Mouse (Mus musculus): ENCODE measurements around the gene Nek4. TPM values are rescaled to one million over a fixed set of nuclear protein-coding genes. Genes with fewer than 3 reads are reported as not detected.

The Nek4 gene
- total RNA-seq (2015) (4.3 and 4.9 TPM in 2 replicates), total RNA-seq (2017) (5.2 and 7.6 TPM in 2 replicates)

DNA sequence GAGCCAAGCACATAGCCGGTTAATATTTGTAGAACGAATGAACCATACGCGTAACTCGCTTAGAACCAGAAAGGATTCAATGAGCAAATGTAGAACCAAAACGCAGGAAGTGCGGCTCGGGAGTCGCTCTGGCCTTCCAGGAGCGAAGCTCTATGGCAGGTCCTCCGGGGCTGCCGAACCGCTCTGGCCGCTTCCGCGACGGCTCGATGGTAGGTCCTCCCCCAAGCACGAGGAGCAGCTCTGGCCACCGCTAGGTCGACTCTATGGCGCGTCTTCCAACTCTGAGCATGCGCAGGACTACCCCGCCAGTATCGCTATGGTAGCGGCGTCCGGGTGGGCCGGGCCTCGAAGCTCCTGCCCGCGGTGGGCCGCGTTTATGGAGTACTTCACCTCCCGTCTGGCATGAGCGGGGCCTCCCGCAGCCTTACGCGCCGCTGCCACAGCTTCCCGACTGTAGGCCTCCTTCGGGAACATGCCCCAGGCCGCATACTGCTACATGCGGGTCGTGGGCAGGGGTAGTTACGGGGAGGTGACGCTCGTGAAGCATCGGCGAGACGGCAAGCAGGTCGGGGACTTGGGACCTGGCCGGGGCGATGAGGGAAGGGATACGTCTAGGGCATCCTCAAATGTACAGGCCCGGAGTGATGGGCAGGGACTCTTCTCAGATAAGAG is at the start of gene Nek4:
Nek4 (plus strand) TSS at position 224 of the 672 bp plus-strand sequence.
- ATAC-seq (ENCODE audit: poor library complexity, severe bottlenecking) = peak; percentile 100

DNA sequence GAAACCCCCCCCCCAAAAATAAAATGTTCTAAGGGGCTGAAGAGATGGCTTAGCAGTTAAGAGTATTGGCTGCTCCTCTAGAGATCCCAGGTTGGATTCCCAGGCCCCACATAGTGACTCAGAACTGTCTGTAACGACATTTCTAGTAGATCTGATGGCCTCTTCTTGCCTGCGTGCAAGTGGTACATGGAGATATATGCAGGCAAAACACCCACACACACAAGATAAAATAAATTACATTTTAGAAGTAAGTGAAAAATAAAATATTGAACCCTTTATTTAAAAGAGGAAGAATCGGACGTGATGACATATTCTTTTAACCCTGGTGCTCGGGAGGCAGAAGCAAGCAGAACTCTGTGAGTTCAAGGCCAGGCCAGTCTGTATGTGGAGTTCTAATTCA is 48.5 kb upstream of the Nek4 start:
- no peak for ATAC-seq (ENCODE audit: poor library complexity, severe bottlenecking)

DNA sequence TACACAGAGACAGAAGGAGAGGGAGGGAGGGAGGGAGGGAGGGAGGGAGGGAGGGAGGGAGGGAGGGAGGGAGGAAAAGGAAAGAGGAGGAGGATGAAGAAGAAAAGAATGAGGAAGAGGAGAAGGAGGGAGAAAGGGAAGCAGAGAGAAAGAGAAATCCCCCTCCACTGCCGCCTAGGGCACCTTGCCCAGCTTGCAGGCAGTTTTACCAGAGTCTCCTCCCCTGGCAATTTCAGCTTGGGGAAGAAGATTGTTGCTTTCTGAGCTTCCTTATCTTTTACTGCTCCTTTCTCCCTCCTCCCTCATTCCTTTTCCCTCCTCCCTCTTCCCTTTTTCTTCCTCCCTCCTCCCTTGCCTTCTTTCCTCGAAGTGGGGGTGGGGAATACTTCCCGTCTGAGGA is 48.1 kb upstream of the Nek4 start:
- ATAC-seq (ENCODE audit: poor library complexity, severe bottlenecking) = no peak

DNA sequence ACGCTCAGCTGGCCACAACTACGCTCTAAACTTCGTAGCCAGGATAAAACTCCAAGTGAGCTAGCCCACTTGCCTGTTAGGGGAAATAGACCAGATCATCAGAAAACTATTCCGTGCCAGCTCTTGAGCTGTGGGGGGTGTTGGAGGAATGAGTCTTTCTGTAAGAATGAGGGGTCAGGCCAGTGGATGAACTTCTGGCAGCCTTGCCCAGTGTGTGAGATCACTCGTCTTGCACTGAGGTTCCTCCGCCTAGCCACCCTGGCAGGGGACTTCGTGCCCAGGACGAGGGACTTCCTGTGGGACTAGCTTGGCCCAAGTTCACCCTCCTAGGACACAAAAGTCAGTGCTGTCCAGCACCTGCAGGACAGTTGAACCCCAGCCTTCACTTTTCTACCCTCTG is 46.9 kb upstream of the Nek4 start:
- ATAC-seq (ENCODE audit: poor library complexity, severe bottlenecking) = no peak

DNA sequence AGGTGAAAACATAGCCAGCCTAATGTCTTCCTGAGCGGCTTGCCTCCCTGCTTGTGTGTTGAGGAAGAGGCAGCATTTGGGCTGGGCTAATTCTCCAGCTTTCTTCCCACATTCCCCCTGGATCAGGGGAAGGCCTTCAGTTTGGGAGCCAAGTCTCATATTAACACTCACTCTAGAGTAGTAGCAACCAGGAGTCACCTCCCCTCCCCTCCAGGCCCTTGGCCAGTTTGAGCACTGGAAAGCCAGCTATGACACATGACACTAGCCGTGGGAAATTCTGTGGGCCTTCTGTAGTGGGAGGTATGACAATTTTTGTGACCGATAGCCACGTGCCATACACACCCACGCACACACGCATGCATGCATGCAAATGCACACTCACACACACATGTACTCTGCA is 45.2 kb upstream of the Nek4 start:
- ATAC-seq (ENCODE audit: poor library complexity, severe bottlenecking) = no peak

DNA sequence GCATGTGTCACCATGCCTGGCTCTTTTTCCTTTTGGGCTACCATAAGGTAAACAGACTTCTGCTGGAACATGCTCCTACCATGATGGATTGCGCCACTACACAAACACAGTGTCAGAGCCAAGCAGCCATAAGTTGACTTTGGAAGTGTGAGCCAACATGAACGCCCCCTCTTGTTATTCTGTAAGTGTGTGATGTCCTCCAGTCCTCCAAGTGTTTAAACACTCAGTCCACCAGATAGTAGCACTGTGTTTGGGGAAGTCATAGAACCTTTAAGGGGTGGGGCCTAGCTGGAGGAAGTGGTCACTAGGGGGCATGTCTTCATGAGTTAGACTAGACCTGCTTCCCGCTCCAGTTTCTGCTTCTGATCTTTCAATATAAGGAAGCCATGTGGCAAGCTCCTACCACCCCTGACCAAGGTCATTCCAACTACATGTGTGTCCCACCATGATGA is 43.3 kb upstream of the Nek4 start:
- ATAC-seq (ENCODE audit: poor library complexity, severe bottlenecking) = peak; percentile 99

DNA sequence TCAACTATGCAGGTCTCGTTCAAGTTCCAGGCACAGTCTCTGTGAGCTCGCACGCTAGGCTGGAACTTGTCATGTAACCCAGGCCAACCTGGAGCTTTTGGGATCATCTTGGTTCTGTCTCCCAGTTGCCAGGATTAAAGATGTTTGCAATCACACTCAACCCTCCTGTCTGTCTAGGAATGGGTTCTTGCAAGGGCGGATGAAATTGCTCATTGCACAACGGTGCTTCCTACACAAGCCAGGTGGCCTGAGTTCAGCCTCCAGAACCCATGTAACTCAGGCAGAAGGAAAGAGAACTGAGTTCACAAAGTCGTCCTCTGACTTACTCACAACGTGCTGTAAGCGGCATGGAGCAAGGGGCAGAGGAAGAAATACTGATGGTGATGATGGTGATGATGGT is 40.0 kb upstream of the Nek4 start:
- ATAC-seq (ENCODE audit: poor library complexity, severe bottlenecking) = no peak

DNA sequence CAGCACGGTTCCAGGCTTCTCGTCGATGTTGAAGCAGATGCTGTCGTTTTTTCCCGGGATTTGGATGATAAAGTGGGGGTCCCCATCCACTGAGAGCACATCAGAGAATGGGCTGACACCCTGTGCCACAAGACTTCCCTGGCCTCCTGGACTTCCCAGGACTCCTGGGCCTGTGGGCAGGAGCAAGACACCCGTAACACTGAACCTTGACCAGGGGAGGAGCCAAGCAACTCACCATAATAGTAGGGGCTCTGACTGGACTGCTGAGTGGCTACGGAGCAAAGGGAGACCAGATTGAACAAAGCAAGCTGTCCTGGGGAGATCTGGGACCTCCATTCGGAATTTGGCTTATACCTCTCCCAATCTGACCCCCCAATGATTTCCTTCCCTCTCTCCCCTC is 38.5 kb upstream of the Nek4 start:
- ATAC-seq (ENCODE audit: poor library complexity, severe bottlenecking) = no peak

DNA sequence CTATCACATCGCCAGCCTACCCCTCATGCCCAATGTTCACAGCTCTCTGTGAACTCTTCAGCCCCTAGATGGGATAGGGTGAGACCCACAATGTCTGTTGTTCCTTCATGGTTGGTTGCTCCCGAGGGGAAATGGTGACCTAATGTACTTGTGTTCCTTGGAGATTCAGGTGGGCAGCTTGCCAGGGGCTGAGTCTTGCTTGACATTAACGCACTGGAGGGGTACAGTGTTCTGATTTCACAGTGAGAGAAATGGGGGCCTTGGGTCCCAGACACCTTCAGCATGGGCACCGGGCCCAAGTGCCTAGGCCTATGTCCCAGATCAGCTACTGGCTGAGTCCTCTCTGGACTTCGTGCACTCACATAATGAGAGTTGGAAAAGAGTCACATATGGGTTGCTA is 37.8 kb upstream of the Nek4 start:
- no peak for ATAC-seq (ENCODE audit: poor library complexity, severe bottlenecking)

DNA sequence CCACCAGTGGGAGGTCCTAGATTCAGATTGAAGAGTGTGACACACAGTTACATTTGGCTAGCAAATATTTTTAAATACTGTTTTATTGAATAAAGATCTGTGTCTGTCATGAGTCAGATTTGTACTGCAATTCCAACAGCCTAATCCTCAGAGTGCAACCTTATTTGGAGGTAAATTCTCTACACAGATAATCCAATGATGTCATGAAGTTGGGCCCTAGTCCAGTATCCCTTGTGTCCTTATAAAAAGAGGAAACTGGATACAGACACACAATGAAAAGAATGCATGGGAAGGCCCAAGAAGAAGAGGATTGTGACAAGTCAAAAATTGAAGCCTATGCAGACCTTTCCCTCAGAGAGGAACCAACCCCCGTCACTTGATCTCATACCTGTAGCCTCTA is 34.7 kb upstream of the Nek4 start:
- no peak for ATAC-seq (ENCODE audit: poor library complexity, severe bottlenecking)

DNA sequence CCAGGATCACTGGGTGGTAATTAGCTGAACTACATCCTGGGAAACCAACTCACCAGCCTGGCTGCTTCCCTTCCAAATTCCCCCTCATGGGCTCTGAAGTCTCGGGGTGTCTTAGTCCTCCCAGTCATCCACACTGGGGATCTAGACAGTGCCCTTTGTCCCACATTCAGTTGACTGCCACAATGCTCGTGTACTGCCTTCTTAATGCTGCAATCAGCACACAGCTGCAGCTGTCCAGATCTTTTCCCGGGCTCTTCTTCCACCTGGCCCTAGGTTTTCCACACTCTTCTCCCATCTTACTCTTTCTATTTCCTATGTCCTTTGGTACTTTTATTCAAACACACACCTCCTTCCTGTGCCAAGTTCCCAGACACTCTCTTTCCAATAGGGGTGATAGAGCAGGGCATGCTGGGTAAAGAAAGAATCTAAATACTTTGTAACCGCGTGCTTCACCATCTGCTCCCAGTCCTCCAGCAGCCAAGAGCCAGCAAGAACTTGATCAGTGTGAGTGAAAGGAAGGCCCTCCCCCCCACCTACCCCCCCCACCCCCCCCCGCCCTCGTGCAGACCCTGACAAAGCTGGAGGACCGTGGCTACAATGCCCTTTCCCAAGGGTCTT is 29.0 kb upstream of the Nek4 start:
- no peak for ATAC-seq (ENCODE audit: poor library complexity, severe bottlenecking)

DNA sequence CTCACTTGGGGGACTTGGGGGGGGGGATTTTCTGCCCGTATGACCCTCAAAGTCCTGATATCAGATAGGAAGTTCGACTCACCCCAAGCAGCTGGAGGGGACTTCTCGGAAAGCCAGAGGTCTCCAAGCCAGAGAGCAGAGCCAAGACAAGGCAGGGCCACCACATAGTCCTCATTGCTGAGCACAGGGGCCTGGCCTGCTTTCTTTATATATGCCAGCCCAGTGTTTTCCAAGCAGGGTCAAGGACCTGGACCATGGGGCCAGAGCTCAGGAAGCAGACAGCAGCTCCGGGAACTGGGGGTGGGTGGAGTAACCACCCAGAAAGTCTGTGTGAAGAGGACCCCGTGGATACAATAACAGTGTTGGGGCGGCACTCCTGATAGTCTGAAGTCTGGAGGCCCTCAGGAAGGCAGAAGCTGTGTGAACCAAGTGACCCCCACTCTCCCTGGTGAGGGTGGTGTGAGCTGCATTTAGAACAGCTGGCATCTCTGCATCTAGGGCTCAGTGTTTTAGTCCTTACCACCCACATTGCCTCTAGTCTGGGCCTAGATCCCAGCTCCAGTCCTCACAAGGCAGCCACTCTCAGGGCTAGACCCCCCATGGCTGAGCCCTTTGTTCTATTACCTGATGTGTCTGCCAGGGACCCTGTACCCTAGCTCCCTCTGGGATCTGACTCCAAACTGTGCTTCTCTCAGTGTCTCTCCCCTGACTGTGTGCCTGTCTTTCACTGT is 27.6 kb upstream of the Nek4 start, which contains the start of gene Itih3:
Itih3 (minus strand) TSS at position 386 of the 731 bp plus-strand sequence.
- ATAC-seq (ENCODE audit: poor library complexity, severe bottlenecking) = no peak

DNA sequence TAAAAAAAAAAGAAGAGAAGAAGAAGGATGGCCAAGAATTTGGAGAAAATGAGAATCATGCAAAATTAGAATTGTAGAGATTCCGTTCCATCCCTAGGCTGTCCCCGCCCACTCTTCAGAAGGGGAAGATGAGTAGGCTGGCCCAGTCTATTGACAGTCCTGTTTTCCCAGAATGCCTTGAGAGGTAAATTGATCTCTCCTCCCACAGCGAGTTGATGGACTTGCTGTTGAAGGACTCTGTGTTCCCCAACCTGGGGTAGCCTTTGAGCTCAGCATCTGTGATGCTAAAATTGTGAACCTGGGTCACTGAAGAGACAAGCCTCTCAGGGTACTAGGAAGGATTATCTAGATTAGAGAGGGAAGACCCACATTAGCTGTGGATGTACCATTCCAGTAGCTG is 25.7 kb upstream of the Nek4 start:
- no peak for ATAC-seq (ENCODE audit: poor library complexity, severe bottlenecking)

DNA sequence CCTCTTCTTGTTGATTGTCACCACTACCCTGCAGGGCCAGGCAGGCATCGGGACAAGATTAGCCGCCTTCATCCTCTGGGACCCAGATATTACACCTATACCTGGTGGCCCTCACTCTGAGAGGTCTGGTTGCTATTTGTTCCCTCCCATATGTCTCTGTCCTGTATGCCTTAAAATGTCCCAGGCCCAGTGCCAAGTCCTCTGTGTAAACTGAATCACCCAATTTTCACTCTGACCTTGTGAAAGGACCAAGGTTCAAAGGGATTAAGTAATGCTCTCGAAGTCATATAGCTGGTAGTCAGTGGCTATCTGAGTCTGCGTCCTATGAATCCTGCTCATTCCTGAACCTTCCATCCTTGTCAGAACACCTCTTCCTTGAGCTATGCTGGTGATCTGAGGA is 20.8 kb upstream of the Nek4 start:
- ATAC-seq (ENCODE audit: poor library complexity, severe bottlenecking) = no peak

DNA sequence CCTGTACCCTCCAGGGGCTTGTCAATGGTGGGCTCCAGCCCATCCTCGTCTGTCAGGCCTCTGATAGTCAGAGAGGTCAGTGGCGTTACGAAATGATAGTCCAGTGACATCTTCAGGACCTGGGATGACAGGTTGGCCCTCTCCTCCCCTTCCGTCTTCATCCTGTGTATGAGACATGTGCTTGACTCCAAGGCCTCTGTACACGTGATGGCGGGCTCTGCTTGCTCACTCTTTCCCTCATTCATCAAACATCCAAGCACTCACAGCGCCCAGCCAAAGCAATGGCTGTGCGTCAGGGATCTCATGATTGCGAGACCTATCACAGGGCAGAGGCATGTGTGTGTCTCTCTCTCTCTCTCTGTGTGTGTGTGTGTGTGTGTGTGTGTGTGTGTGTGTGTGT is 17.8 kb upstream of the Nek4 start:
- no peak for ATAC-seq (ENCODE audit: poor library complexity, severe bottlenecking)

DNA sequence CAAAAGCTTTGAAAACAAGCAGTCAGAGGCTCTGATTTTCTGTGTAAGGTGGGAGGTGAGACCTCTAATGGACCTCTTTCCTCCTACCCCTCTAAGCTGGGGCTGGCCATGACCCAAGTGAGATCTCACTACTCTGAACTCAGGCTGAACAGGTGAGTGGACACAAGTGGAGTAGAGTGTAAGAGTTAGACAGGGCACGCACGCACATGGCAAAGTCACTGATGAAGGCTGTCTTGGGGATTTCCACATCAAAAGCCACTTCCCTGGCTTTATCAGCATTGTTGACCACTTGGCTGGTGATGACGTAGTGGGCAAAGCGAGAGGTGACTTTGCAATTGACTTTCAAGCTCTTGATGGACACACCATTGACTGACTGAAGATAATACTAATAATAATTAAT is 8.9 kb upstream of the Nek4 start:
- 0 out of 2 replicates have a peak, but pooled peaks have one; percentile 33 for ATAC-seq (ENCODE audit: poor library complexity, severe bottlenecking)

DNA sequence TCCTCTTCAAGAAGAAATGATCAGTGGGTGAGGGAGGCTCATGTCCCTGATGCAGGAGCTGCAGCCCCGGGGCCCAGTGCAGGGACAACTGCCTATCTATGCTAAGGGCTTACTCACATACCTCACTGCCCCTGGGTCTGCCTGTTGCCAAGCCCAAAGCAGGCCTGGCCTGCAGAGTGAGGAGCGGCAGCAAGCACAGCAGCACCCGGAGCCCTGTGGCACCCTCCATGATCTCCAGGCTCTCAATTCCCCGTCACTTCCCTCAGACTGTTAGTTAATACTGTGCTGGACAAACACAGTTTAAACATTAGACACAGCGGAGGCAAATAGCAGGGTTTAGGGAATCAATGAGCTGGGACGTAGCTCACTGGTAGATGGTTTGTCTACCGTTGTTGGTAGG is 8.1 kb upstream of the Nek4 start, which contains the start of gene Itih1:
Itih1 (minus strand) TSS at position 252 of the 400 bp plus-strand sequence.
- ATAC-seq (ENCODE audit: poor library complexity, severe bottlenecking) = no peak

DNA sequence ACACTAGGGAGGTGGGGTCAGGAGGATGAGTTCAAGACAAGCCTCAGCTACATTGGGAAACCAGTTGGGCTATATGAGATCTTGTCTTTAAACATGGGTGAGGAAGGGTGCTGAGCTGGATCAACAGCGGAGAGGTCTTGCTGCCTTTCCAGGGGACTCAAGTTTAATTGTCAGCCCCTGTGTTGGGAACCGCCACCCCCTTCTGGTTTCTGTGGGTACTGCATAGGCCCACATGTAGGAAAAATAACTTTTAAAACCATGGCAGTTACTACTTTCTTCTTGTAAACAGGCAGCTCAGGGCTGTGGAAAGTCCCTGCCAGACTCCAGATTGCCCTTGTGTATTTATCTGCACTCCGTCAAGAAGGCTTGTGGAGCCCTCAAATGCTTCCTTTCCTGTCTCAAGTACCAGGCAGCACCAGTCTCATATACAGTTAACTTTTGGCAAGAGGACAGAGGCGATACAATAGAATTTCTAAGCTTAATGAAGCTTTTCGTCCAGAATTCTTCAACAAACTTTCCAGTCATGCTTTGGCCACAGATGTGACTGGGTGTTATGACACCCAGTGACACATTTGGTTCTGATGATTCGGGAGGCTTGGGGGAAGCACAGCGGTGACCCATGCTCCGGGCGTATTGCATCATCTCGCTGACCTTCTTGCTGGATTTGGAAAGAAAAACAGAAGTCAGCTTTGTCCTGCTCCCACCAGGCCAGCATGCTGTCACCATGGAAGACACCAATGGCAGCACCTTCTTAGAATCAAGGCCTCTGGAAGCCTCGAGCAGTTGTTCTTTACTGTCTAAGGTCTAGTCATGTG is 7.1 kb upstream of the Nek4 start:
- peak; percentile 64 for ATAC-seq (ENCODE audit: poor library complexity, severe bottlenecking)

DNA sequence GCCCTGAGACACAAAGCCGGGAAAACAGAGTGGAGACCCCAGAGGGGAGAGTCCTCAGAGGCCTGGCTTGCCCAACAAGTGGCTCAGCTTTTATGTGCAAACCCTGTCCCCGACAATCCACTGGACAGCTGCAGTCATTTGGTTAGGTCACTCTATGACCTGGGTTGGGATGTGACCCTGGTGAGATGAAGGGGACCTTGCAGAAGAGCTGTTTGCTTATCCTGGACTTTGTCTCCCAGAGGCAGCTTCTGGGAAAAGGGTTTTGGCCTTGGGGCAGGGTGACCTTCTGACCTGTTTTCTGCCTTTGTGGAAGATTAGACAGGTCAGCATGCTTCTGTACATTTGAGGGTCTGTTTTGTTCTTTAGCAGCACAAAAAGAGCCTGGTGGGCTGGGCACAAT is 6.4 kb upstream of the Nek4 start:
- no peak for ATAC-seq (ENCODE audit: poor library complexity, severe bottlenecking)

DNA sequence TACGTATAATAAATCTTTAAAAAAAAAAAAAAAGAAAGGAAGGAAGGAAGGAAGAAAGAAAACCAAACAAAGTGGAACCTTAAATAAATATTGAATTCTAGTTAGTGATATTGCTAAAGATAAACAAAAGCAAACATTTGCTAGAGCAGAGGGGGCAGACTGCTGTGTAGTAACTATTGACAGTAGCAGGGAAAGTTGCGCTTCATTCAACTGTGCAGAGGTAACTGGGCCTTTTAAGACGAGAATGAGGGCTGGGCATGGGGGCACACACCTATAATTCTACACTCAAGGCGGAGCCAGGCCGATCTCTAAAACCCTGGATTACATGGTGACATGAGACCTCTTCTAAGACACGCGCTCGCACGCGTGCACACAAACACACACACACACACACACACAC is 1.2 kb upstream of the Nek4 start:
- ATAC-seq (ENCODE audit: poor library complexity, severe bottlenecking) = no peak

DNA sequence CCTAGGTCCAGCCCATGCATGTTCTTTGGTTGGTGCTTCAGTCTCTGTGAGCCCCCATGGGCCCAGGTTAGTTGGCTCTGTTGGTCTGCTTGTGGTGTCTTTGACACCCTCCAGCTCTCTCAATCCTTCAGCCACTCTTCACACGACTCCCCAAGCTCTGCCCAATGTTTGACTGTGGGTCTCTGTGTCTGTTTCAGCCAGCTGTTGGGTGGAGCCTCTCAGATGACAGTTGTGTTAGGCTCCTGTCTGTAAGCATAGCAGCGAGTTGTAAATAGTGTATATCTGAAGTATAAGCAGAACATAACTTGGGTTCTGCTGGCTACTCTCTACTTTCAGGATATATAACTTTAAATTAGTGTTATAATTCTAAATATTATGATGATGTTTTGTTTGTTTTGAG is 7.3 kb downstream of the Nek4 start:
- ATAC-seq (ENCODE audit: poor library complexity, severe bottlenecking) = no peak
